Mouse (Mus musculus): ENCODE measurements around the gene Slc30a7. TPM values are rescaled to one million over a fixed set of nuclear protein-coding genes. Genes with fewer than 3 reads are reported as not detected.
"Not testable (repeated sequence)": the region's sequence is repeated elsewhere in the genome, so short reads cannot be mapped to it uniquely, and the experiment has no call there.

Slc30a7 gene
- polyA plus RNA-seq, 1 experiment from 2014 or later: 34.6 TPM

DNA sequence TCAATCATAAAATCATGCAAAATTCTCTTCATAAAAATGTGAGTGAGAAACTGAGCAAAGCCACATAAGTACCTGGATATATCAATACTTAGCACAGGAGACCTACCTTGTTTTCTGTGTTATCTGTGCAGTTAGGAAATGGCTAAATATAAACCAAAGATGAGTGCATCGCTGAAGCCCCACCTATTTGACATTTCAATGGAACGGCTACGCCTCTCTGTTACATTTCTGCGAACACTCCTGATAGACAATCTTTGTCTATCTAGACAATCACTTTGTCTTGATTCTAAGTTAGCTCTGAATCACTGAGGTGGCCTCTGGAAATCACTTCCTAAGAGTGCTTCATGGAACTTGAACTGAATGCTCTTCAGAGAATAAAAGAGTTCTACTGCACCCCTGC lies 66.7 kb downstream of the Slc30a7 start:
- H3K4me1 ChIP-seq (replicated peaks; ENCODE audit: control insufficient read depth, insufficient read depth, low read length): no peaks in the 10 kb centered on the region
- H3K9ac ChIP-seq (ENCODE audit: low read length): no peak overlapping the region
- ATAC-seq (ENCODE audit: low read depth): no peak
- no peak overlapping the region for H3K4me2 ChIP-seq (ENCODE audit: low read depth, low read length)
- no peak overlapping the region for H3K27ac ChIP-seq (ENCODE audit: low read length)
- H3K36me3 ChIP-seq (ENCODE audit: control insufficient read depth, insufficient read depth, low read length): peaks cover 6% of the 10 kb centered on the region; the same call in 1 of the 2 replicates
- H3K9me3 ChIP-seq (ENCODE audit: control insufficient read depth, low read length): no peaks in the 10 kb centered on the region
- H3K4me3 ChIP-seq (ENCODE audit: low read length): no peak overlapping the region
- no peaks in the 10 kb centered on the region for H3K27me3 ChIP-seq (ENCODE audit: control insufficient read depth, insufficient read depth, low read depth, low read length)
- WGBS: 91% methylated on average over 4 of the region's 4 CpGs

DNA sequence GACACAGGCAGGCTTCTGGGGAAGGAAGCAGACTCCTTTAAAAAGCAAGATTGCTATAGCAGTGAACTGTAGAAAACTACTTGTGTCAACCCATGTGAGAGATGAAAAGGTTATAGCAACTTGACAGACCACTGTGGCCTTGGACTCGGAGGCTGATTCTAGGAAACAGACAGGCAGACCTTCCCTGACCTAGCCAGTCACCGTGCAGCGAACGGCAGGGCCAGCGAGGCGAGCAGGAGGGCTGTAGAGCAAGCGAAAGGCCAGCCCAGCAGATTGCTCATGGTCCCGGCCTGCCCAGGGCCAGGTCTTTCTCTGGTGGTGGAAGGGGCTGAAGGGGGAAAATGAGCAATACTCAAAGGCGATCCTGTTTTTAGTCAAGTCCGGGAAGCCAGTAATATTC lies 69.4 kb downstream of the Slc30a7 start:
- no peak overlapping the region for H3K4me2 ChIP-seq (ENCODE audit: low read depth, low read length)
- no peaks in the 10 kb centered on the region; the same call in 1 of the 2 replicates for H3K36me3 ChIP-seq (ENCODE audit: control insufficient read depth, insufficient read depth, low read length)
- H3K27ac ChIP-seq (ENCODE audit: low read length): no peak overlapping the region
- no peak overlapping the region for H3K4me3 ChIP-seq (ENCODE audit: low read length)
- H3K27me3 ChIP-seq (ENCODE audit: control insufficient read depth, insufficient read depth, low read depth, low read length): no peaks in the 10 kb centered on the region
- H3K9ac ChIP-seq (ENCODE audit: low read length): no peak overlapping the region
- no peak for ATAC-seq (ENCODE audit: low read depth)
- H3K9me3 ChIP-seq (ENCODE audit: control insufficient read depth, low read length): no peaks in the 10 kb centered on the region
- H3K4me1 ChIP-seq (replicated peaks; ENCODE audit: control insufficient read depth, insufficient read depth, low read length): no peaks in the 10 kb centered on the region
- whole genome bisulfite sequencing: 90% methylated on average over 10 of the region's 10 CpGs

DNA sequence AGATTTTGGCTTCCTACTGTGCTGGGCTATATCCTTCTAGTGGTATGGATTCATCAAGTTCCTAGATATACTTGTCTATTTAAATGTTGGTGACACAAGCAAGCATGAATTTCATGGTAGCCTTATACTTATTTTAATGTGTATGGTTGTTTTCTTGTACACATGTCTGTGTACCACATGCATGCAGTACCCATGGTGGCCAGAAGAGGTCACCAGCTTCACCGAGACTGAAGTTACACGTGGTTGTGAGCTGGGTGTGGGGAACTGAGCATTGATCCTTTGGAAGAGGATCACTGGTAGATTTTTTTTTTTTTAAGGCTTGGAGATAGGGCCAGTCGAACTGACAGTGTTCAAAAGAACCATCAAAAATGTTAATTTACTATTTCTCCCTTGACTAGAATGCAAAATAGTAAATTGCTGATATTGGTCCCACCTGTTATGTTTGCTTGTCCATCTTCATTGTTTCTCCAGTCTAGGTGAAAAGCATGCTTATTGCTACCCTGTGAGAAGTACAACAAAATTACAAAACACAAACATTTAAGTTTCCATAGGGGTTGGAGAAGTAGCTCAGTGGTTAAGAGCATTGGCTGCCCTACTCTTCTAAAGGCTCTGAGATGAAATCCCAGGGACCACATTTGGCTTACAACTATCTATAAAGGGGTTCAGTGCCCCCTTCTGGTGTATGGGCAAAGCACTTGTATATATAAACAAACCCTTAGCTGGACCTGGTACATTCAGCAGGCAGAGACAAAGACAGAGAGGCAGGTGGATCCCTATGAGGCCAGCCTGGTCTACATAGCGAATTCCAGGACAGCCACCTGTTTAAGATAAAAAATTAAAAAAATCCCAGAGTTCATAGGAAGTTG lies 70.2 kb downstream of the Slc30a7 start:
- H3K27me3 ChIP-seq (ENCODE audit: control insufficient read depth, insufficient read depth, low read depth, low read length): no peaks in the 10 kb centered on the region
- no peak overlapping the region for H3K9ac ChIP-seq (ENCODE audit: low read length)
- H3K36me3 ChIP-seq (ENCODE audit: control insufficient read depth, insufficient read depth, low read length): no peaks in the 10 kb centered on the region; the same call in 1 of the 2 replicates
- no peaks in the 10 kb centered on the region for H3K9me3 ChIP-seq (ENCODE audit: control insufficient read depth, low read length)
- no peak for ATAC-seq (ENCODE audit: low read depth)
- 53% methylated on average over 4 of the region's 4 CpGs for WGBS
- H3K4me2 ChIP-seq (ENCODE audit: low read depth, low read length): no peak overlapping the region
- no peaks in the 10 kb centered on the region for H3K4me1 ChIP-seq (replicated peaks; ENCODE audit: control insufficient read depth, insufficient read depth, low read length)
- H3K4me3 ChIP-seq (ENCODE audit: low read length): no peak overlapping the region
- no peak overlapping the region for H3K27ac ChIP-seq (ENCODE audit: low read length)

DNA sequence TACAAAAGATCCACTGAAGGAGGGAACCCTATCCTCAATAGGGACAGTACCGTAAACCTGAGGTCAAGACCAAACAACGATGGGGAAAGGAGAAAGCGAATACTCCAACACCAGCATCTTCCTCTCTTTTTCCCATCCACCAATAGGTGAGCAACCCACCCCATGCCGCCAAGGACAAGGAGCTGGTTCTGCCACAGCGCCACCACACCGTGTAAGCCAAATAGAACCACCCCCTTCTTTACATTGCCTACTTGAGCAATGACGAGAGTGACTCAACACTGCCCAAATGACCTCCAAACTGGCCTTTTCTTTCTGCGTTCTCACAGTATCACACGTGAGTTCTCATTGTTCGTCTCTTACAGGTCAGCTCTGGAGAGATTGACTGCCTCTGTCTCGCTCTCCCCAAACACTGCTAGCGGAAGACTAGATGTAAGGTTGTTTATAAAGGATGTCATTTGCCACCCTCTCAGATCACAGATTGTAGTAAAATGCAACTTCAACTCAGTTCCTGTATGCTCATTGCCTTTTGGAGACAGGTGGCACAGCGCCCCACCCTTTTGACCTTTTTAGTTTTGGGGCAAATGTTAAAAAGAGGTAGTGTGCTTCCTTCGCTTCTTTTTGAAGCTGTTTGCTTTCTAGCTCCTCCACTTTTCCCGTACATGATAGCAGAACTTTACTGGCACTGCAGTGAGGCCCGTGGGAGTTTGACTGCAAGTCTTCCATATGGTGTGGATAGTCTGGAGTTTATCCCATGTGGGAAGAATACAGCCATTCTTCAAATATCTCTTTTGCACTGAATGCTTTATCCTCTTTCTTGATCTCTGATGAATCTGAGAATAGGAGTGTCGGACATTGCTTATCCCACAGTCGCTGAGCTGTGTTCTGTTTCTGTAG lies 73.7 kb downstream of the Slc30a7 start:
- ATAC-seq (ENCODE audit: low read depth): no peak
- Histone ChIP-seq H3K4me3 (ENCODE audit: low read length) (no peak overlapping the region), H3K4me1 (replicated peaks; ENCODE audit: control insufficient read depth, insufficient read depth, low read length) (no peaks in the 10 kb centered on the region), H3K27me3 (ENCODE audit: control insufficient read depth, insufficient read depth, low read depth, low read length) (no peaks in the 10 kb centered on the region), H3K27ac (ENCODE audit: low read length) (no peak overlapping the region), H3K36me3 (ENCODE audit: control insufficient read depth, insufficient read depth, low read length) (no peaks in the 10 kb centered on the region; the same call in 1 of the 2 replicates), H3K4me2 (ENCODE audit: low read depth, low read length) (no peak overlapping the region), H3K9ac (ENCODE audit: low read length) (no peak overlapping the region), H3K9me3 (ENCODE audit: control insufficient read depth, low read length) (no peaks in the 10 kb centered on the region)
- WGBS: 79% methylated on average over 18 of the region's 18 CpGs

DNA sequence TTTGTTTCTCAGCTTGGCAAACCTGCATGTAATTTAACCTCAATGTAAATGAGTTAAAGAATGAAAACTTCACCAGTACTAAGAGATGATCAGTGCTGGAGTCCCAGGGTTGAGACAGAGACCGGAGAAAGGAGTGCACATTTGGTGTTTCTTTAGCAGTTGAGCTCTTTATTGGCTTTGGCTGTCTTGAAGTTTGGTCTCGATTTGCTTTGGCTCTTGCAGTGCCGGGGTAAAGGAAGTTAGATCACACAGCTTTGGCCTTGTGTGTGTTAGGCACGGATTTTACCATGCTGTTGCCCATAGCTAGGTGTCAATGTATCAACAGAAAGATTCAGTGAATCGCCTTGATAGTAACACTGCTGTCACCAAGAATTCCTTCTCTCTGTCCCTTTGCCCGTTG lies 75.5 kb downstream of the Slc30a7 start:
- no peak overlapping the region for H3K27ac ChIP-seq (ENCODE audit: low read length)
- H3K4me2 ChIP-seq (ENCODE audit: low read depth, low read length): no peak overlapping the region
- WGBS: 90% methylated on average over 6 of the region's 6 CpGs
- no peaks in the 10 kb centered on the region for H3K4me1 ChIP-seq (replicated peaks; ENCODE audit: control insufficient read depth, insufficient read depth, low read length)
- no peak overlapping the region for H3K4me3 ChIP-seq (ENCODE audit: low read length)
- H3K27me3 ChIP-seq (ENCODE audit: control insufficient read depth, insufficient read depth, low read depth, low read length): no peaks in the 10 kb centered on the region
- H3K36me3 ChIP-seq (ENCODE audit: control insufficient read depth, insufficient read depth, low read length): no peaks in the 10 kb centered on the region
- H3K9me3 ChIP-seq (ENCODE audit: control insufficient read depth, low read length): no peaks in the 10 kb centered on the region
- no peak overlapping the region for H3K9ac ChIP-seq (ENCODE audit: low read length)
- ATAC-seq (ENCODE audit: low read depth): no peak

DNA sequence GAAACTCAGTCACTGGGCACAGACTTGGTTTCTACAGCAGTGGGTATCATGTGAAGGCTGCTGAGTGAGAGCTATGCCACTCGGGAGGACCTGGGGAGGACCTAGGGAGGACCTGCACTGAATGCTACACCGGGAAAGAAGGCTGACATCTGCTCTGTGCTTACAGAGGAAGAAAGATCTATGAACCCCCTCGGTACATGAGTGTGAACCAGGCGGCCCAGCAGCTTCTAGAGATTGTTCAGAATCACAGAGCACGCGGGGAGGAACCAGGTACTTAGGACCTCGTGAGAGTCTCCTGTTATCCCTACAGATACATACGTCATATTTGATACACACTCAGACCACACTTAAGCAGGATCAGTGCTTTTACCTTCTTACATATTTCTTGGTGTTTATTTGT lies 80.7 kb downstream of the Slc30a7 start:
- H3K4me3 ChIP-seq (ENCODE audit: low read length): no peak overlapping the region
- WGBS: 93% methylated on average over 8 of the region's 8 CpGs
- ATAC-seq (ENCODE audit: low read depth): no peak
- no peaks in the 10 kb centered on the region for H3K36me3 ChIP-seq (ENCODE audit: control insufficient read depth, insufficient read depth, low read length)
- no peak overlapping the region for H3K27ac ChIP-seq (ENCODE audit: low read length)
- no peaks in the 10 kb centered on the region for H3K27me3 ChIP-seq (ENCODE audit: control insufficient read depth, insufficient read depth, low read depth, low read length)
- 0 out of 2 replicates have a peak, but pooled peaks cover 3% of the 10 kb centered on the region for H3K4me1 ChIP-seq (replicated peaks; ENCODE audit: control insufficient read depth, insufficient read depth, low read length)
- no peak overlapping the region for H3K4me2 ChIP-seq (ENCODE audit: low read depth, low read length)
- no peak overlapping the region for H3K9ac ChIP-seq (ENCODE audit: low read length)
- no peaks in the 10 kb centered on the region for H3K9me3 ChIP-seq (ENCODE audit: control insufficient read depth, low read length)

DNA sequence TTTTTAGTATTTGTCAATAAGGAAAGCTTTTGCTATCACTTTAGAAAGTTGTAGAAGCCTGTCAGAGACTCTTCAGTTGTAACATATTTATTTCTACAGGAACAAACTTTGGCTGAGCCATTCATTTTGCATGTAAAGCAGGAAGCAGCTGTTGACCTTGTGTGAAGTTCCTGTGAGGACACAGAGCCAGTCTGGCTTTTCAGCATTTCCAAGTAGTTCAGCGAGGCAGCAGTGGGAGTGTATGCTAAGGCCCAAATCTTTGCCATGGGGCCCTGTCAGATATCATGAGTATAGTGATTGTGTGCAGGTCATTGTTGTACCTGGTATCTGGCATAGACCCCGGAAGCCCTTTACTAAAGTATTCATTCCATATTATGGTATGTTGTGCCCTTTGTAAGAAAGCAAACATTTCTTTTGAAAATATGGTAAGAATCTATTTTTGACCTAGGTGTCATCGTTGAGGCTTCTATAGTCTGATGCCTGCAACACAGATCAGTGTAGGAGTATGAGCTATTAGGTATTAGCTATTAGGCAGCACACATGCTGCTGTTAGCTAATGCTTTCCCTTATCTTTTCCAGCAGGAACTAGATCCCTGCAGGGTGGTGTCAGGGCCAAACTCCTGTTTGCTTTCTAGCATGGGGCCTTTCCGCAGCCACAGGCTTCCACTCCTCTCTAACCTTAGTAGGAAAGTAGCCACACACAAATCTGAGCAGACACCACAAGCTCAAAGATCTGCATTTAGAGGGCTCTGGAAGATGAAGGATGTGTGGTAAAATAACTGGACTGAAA lies 82.6 kb downstream of the Slc30a7 start:
- Histone ChIP-seq H3K4me2 (ENCODE audit: low read depth, low read length) (no peak overlapping the region), H3K36me3 (ENCODE audit: control insufficient read depth, insufficient read depth, low read length) (no peaks in the 10 kb centered on the region), H3K4me1 (replicated peaks; ENCODE audit: control insufficient read depth, insufficient read depth, low read length) (0 out of 2 replicates have a peak, but pooled peaks cover 3% of the 10 kb centered on the region), H3K27me3 (ENCODE audit: control insufficient read depth, insufficient read depth, low read depth, low read length) (no peaks in the 10 kb centered on the region), H3K27ac (ENCODE audit: low read length) (no peak overlapping the region; the same call in 1 of the 2 replicates), H3K9me3 (ENCODE audit: control insufficient read depth, low read length) (no peaks in the 10 kb centered on the region), H3K4me3 (ENCODE audit: low read length) (no peak overlapping the region), H3K9ac (ENCODE audit: low read length) (no peak overlapping the region)
- ATAC-seq (ENCODE audit: low read depth): no peak
- 60% methylated on average over 4 of the region's 4 CpGs for WGBS

DNA sequence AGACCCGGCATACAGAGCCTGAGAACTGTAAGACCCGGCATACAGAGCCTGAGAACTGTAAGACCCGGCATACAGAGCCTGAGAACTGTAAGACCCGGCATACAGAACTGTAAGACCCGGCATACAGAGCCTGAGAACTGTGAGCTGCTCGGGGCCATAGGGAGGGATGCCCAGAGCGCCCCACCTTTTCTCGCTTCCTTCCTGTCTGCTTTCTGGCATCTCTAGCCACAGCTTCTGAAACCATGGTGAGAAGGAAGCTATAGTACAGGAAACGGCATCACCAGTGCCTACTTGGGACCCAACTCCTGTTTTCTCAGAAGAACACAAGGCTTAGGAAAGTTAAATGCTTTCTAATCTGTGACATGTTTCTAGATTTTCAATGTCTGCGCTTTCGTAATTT lies 99.8 kb downstream of the Slc30a7 start:
- H3K27me3 ChIP-seq (ENCODE audit: control insufficient read depth, insufficient read depth, low read depth, low read length); H3K36me3 ChIP-seq (ENCODE audit: control insufficient read depth, insufficient read depth, low read length); H3K4me3 ChIP-seq (ENCODE audit: low read length); ATAC-seq (ENCODE audit: low read depth); H3K4me1 ChIP-seq (replicated peaks; ENCODE audit: control insufficient read depth, insufficient read depth, low read length); H3K9me3 ChIP-seq (ENCODE audit: control insufficient read depth, low read length); H3K9ac ChIP-seq (ENCODE audit: low read length); H3K27ac ChIP-seq (ENCODE audit: low read length); H3K4me2 ChIP-seq (ENCODE audit: low read depth, low read length): not testable (repeated sequence)
- WGBS: 96% methylated on average over 9 of the region's 11 CpGs

Data from lung, embryonic 16.5 days (tissue).